Mouse (Mus musculus) thymus, adult 2 months (tissue): ENCODE results near the gene Zfyve19.

Experiments
- CTCF ChIP-seq: fragments of 200-500 bp; IDR thresholded peaks from 2 replicates; pipeline ENCODE4 v1.5.1; 2012; ENCODE audit warnings: mild to moderate bottlenecking, control low read depth, low read length, moderate library complexity, borderline replicate concordance; ENCODE audit not compliant: control insufficient read depth, poor library complexity, insufficient read depth; ENCODE audit errors: extremely low read depth
- POLR2A ChIP-seq: fragments of 200-500 bp; IDR thresholded peaks from 2 replicates; pipeline ENCODE4 v1.6.1; 2012; ENCODE audit warnings: mild to moderate bottlenecking, low read length, control low read depth, moderate library complexity; ENCODE audit not compliant: control insufficient read depth, poor library complexity, insufficient read depth; ENCODE audit errors: extremely low read depth

DNA sequence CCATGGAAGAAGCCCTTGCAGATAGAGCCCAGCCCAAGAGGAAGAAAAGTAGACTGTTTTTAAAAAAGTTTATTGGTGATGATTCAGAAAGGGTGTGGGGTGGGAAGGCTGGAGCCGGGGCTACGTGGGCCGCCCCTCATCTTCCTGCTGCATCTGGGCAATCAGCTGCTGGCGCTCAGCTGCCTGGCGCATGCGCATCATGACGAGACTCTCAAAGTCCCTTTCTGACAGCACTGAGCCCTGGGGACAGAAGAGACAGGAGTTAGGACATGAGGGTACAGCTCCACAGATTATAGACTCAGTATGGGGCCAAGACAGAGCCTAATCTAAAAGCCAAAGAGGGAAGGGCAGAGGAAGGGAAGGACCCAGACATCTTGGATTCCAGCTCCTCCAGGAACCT is 36.0 kb upstream of the Zfyve19 start:
- TF ChIP-seq POLR2A (no peak), CTCF (no peak)
